ENCODE assay signal across 10 mouse cellular contexts in the genomic region with DNA sequence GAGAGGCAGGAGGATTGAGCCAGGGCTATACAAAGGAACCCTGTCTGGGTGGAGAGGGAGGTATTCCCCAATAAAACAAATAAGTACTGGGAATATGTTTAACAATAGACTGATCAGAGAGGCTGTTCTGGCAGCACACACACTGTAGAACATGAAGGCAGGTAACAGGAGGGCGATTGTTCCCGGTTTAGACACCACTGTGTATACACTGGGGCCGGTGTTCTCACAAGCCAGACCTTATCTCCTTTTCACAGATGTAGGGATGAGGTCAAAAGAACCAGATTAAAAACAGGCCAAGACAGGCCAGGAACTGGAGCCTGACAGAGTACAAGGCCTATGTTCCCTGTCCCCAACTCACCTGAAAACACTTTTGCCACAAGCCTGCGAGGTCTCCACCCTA. TPM values are rescaled to one million over a fixed set of nuclear protein-coding genes. Genes with fewer than 3 reads are reported as not detected.
A peak's percentile ranks its signal among the peaks of the same experiment; 100 is the strongest.
DNase-seq lines count a peak whose midpoint lies in the region; ATAC-seq and TF ChIP-seq lines count a peak whose summit lies in the region.
"Had no signal": no experiment of that assay in that cellular context is flagged by ENCODE, and none has a peak within 500 bp of the region (broad histone marks: within the 10 kb centered on the region; RNA-seq: fewer than 3 reads in every experiment).

No protein-coding gene starts in this region.

- H3K9me3 ChIP-seq in intestine, embryonic 14.5 days (ENCODE audit: control insufficient read depth, low read length), result no peaks in the 10 kb centered on the region
- H3K9me3 ChIP-seq in intestine, postnatal 0 days (ENCODE audit: control insufficient read depth), result no peaks in the 10 kb centered on the region
- H3K9me3 ChIP-seq in forebrain, embryonic 16.5 days (ENCODE audit: control insufficient read depth, low read length), result no peaks in the 10 kb centered on the region

- no peaks in the 10 kb centered on the region for H3K36me3 ChIP-seq in intestine, embryonic 14.5 days (ENCODE audit: control insufficient read depth, insufficient read depth, low read length)
- H3K36me3 ChIP-seq in intestine, postnatal 0 days (ENCODE audit: control insufficient read depth, insufficient read depth), result no peaks in the 10 kb centered on the region
- H3K36me3 ChIP-seq in forebrain, embryonic 16.5 days (ENCODE audit: control insufficient read depth, insufficient read depth), result no peaks in the 10 kb centered on the region

- H3K9ac ChIP-seq in intestine, embryonic 14.5 days (ENCODE audit: low read length), result no peak overlapping the region
- H3K9ac ChIP-seq in intestine, postnatal 0 days (ENCODE audit: low read depth, low read length), result no peak overlapping the region
- no peak overlapping the region; the same call in 1 of the 2 replicates for H3K9ac ChIP-seq in forebrain, embryonic 16.5 days (replicated peaks; ENCODE audit: low read depth, low read length)

- WGBS in intestine, embryonic 14.5 days, result 38% methylated on average over 4 of the region's 4 CpGs
- 48% methylated on average over 4 of the region's 4 CpGs for WGBS in intestine, postnatal 0 days
- WGBS in forebrain, embryonic 16.5 days, result 37% methylated on average over 4 of the region's 4 CpGs

- H3K4me1 ChIP-seq in intestine, embryonic 14.5 days (replicated peaks; ENCODE audit: control insufficient read depth, insufficient read depth, low read length), result peaks cover 37% of the 10 kb centered on the region
- H3K4me1 ChIP-seq in intestine, postnatal 0 days (replicated peaks; ENCODE audit: control insufficient read depth, insufficient read depth, low read length), result peaks cover 6% of the 10 kb centered on the region; the same call in 1 of the 2 replicates
- H3K4me1 ChIP-seq in forebrain, embryonic 16.5 days (replicated peaks; ENCODE audit: control insufficient read depth, insufficient read depth, low read length), result peaks cover 39% of the 10 kb centered on the region

- H3K4me2 ChIP-seq in intestine, embryonic 14.5 days (ENCODE audit: low read length), result peak overlapping the region; percentile 45
- H3K4me2 ChIP-seq in intestine, postnatal 0 days (replicated peaks; ENCODE audit: low read depth), result no peak overlapping the region
- no peak overlapping the region for H3K4me2 ChIP-seq in forebrain, embryonic 16.5 days (ENCODE audit: low read length)

- H3K27ac ChIP-seq in intestine, embryonic 14.5 days (ENCODE audit: low read depth), result no peak overlapping the region
- H3K27ac ChIP-seq in intestine, postnatal 0 days (ENCODE audit: low read depth, low read length), result no peak overlapping the region
- no peak overlapping the region; the same call in 1 of the 2 replicates for H3K27ac ChIP-seq in forebrain, embryonic 16.5 days (ENCODE audit: low read length)
- H3K27ac ChIP-seq: kidney, postnatal 0 days had no signal

- TF ChIP-seq CTCF in intestine, postnatal 0 days (IDR thresholded peaks at IDR 0.05; ENCODE audit: low read depth), result no peak

- H3K4me3 ChIP-seq in intestine, embryonic 14.5 days (ENCODE audit: low read depth, low read length), result no peak overlapping the region
- no peak overlapping the region for H3K4me3 ChIP-seq in intestine, postnatal 0 days (ENCODE audit: low read depth, low read length)
- H3K4me3 ChIP-seq in forebrain, embryonic 16.5 days (replicated peaks; ENCODE audit: low read length), result no peak overlapping the region

- ATAC-seq in intestine, embryonic 14.5 days (replicated peaks; ENCODE audit: low FRiP score, low TSS enrichment, low read depth), result no peak
- ATAC-seq in intestine, postnatal 0 days, result no peak
- 0 out of 2 replicates have a peak, but pooled peaks have one; percentile 1 for ATAC-seq in forebrain, embryonic 16.5 days
- peak; percentile 64 for ATAC-seq in megakaryocyte-erythroid progenitor cell, adult 5-6 weeks (replicated peaks; ENCODE audit: low FRiP score, low TSS enrichment, poor library complexity, severe bottlenecking)

- no peak for DNase-seq in intestine, embryonic 14.5 days (ENCODE audit: low spot score)
- peak; percentile 88 for DNase-seq in ZHBTc4 (ENCODE audit: low read depth, low spot score)
- no peak for DNase-seq in T-cell, adult 2 months (ENCODE audit: low spot score)
- DNase-seq in thymus, postnatal 36 days, result no peak
- no peak for DNase-seq in cerebellum, adult 9-10 months

- H3K27me3 ChIP-seq in intestine, embryonic 14.5 days (replicated peaks; ENCODE audit: control insufficient read depth, insufficient read depth, low read length), result no peaks in the 10 kb centered on the region
- H3K27me3 ChIP-seq in intestine, postnatal 0 days (replicated peaks; ENCODE audit: control insufficient read depth, insufficient read depth, low read length), result peaks cover 42% of the 10 kb centered on the region
- no peaks in the 10 kb centered on the region for H3K27me3 ChIP-seq in forebrain, embryonic 16.5 days (replicated peaks; ENCODE audit: control insufficient read depth, insufficient read depth, low read length)
- H3K27me3 ChIP-seq: Patski had no signal

RNA-seq across cellular contexts. Expression of gene Uck2, which starts 13.8 kb away (rescaled TPM):
- polyA plus RNA-seq in intestine, embryonic 14.5 days (2014; fragmentation: Nextera tagmentation; extraction: Ambion mirVana), result 47.3 and 53.0 TPM in 2 replicates
- polyA plus RNA-seq in intestine, postnatal 0 days (2015; fragmentation: Nextera tagmentation; extraction: Ambion mirVana), result 10.1 and 10.8 TPM in 2 replicates
- polyA plus RNA-seq in forebrain, embryonic 16.5 days (2015; fragmentation: Nextera tagmentation; extraction: Ambion mirVana), result 62.7 and 70.3 TPM in 2 replicates
- 187 and 249 TPM in 2 replicates for total RNA-seq in megakaryocyte-erythroid progenitor cell, adult 5-6 weeks (2014; fragmentation: Nextera tagmentation)
- 228 and 238 TPM in 2 replicates for total RNA-seq in megakaryocyte-erythroid progenitor cell, adult 5-6 weeks (2017)

RNA-seq across cellular contexts. Expression of gene Tmco1, which starts 36.9 kb away (rescaled TPM):
- 94.9 and 99.4 TPM in 2 replicates for polyA plus RNA-seq in intestine, embryonic 14.5 days (2014; fragmentation: Nextera tagmentation; extraction: Ambion mirVana)
- 82.6 and 95.3 TPM in 2 replicates for polyA plus RNA-seq in intestine, postnatal 0 days (2015; fragmentation: Nextera tagmentation; extraction: Ambion mirVana)
- polyA plus RNA-seq in forebrain, embryonic 16.5 days (2015; fragmentation: Nextera tagmentation; extraction: Ambion mirVana), result 74.3 and 79.7 TPM in 2 replicates
- total RNA-seq in megakaryocyte-erythroid progenitor cell, adult 5-6 weeks (2014; fragmentation: Nextera tagmentation), result 89.8 and 97.2 TPM in 2 replicates
- 150 and 178 TPM in 2 replicates for total RNA-seq in megakaryocyte-erythroid progenitor cell, adult 5-6 weeks (2017)

Comparison
In these comparisons a context has a peak if more than half of its experiments do, and no peak if none do; other contexts are left out.
1. ATAC-seq: peak in forebrain, embryonic 16.5 days (single experiment) and megakaryocyte-erythroid progenitor cell, adult 5-6 weeks (single experiment); none in intestine, embryonic 14.5 days (single experiment) and intestine, postnatal 0 days (single experiment).